Mouse (Mus musculus) spleen, adult 2 months (tissue): Measurements from ENCODE around the gene Art4. TPM values are rescaled to one million over a fixed set of nuclear protein-coding genes. Genes with fewer than 3 reads are reported as not detected.

Source experiments
- DNase-seq, 2 experiments: peaks; one replicate each; pipeline versions ENCODE4 v3.0.0 to v3.0.0-alpha.2; 2012 to 2021; ENCODE audit warnings: low spot score in 2 of 2, low read depth in 1 of 2
- H3K27ac ChIP-seq: fragments of 200-500 bp; 2 replicates; pipeline ENCODE4 v1.5.1; 2012; ENCODE audit warnings: low read length, inconsistent platforms; ENCODE audit not compliant: insufficient read depth
- H3K27me3 ChIP-seq: fragments of 200-500 bp; 2 replicates; pipeline ENCODE4 v1.6.1; 2012; ENCODE audit warnings: mild to moderate bottlenecking, moderate library complexity, low read length, inconsistent platforms; ENCODE audit not compliant: control insufficient read depth, insufficient read depth
- H3K36me3 ChIP-seq: fragments of 200-500 bp; 2 replicates; pipeline ENCODE4 v1.6.1; 2012; ENCODE audit warnings: mild to moderate bottlenecking, low read length, inconsistent platforms; ENCODE audit not compliant: control insufficient read depth, insufficient read depth
- H3K4me1 ChIP-seq: fragments of 200-500 bp; 2 replicates; pipeline ENCODE4 v1.6.1; 2011; ENCODE audit warnings: inconsistent platforms; ENCODE audit not compliant: control insufficient read depth, insufficient read depth, insufficient read length
- H3K4me3 ChIP-seq: fragments of 200-500 bp; 2 replicates; pipeline ENCODE4 v1.5.1; 2011; ENCODE audit warnings: mild to moderate bottlenecking, inconsistent platforms; ENCODE audit not compliant: insufficient read depth, insufficient read length; ENCODE audit errors: extremely low read depth
- CTCF ChIP-seq: fragments of 200-500 bp; IDR thresholded peaks from 2 replicates; pipeline ENCODE4 v1.5.1; 2011; ENCODE audit warnings: mild to moderate bottlenecking, inconsistent platforms; ENCODE audit not compliant: insufficient read depth, insufficient read length, insufficient replicate concordance; ENCODE audit errors: extremely low read depth
- POLR2A ChIP-seq: fragments of 200-500 bp; IDR thresholded peaks from 2 replicates; pipeline ENCODE4 v1.6.1; 2011; ENCODE audit warnings: low read depth, low read length, inconsistent platforms
- WGBS: fragments of 180-500 bp; shearing (Covaris S2); methylation state at CpG from one replicate; pipeline ENCODE4 v1.1.7; 2018; 5-methylcytosine and 5-hydroxymethylcytosine counted together
- polyA plus RNA-seq: library from polyadenylated mRNA; depleted of rRNA; stranded (reverse); fragments of >200 nt; gene quantifications from 2 replicates; pipeline ENCODE4 v1.2.3, GENCODE M21; 2012

Gene Art4
- polyA plus RNA-seq, 1 experiment = 4.8 TPM

GRCm38 (mm10) chr6:136856071-136856636 is 1.4 kb downstream of the Art4 start:
- no peak for DNase-seq
- peak overlapping the region; percentile 43 for H3K27ac ChIP-seq
- TF ChIP-seq POLR2A (no peak), CTCF (no peak)
- H3K4me3 ChIP-seq = peak overlapping the region; percentile 31
- H3K36me3 ChIP-seq = no peaks in the 10 kb centered on the region
- 19% methylated on average over 14 of the region's 14 CpGs for WGBS
- peaks cover 31% of the 10 kb centered on the region for H3K4me1 ChIP-seq
- H3K27me3 ChIP-seq = no peaks in the 10 kb centered on the region

GRCm38 (mm10) chr6:136855183-136855582 is 2.4 kb downstream of the Art4 start:
- WGBS = 21% methylated on average over 2 of the region's 2 CpGs
- Histone ChIP-seq H3K4me3 (no peak overlapping the region), H3K4me1 (peaks cover 35% of the 10 kb centered on the region), H3K36me3 (no peaks in the 10 kb centered on the region), H3K27me3 (no peaks in the 10 kb centered on the region), H3K27ac (peak overlapping the region; percentile 57; the same call in 1 of the 2 replicates)
- no peak for DNase-seq
- TF ChIP-seq POLR2A (no peak), CTCF (no peak)

GRCm38 (mm10) chr6:136854361-136854781 is 3.2 kb downstream of the Art4 start:
- H3K27ac ChIP-seq = peak overlapping the region; percentile 57
- no peak for DNase-seq
- H3K4me1 ChIP-seq = peaks cover 36% of the 10 kb centered on the region
- H3K27me3 ChIP-seq = no peaks in the 10 kb centered on the region
- TF ChIP-seq POLR2A = no peak
- no peak for TF ChIP-seq CTCF
- peak overlapping the region; percentile 2; the same call in 1 of the 2 replicates for H3K4me3 ChIP-seq
- no peaks in the 10 kb centered on the region for H3K36me3 ChIP-seq
- 18% methylated on average over 11 of the region's 11 CpGs for WGBS

- no peak for TF ChIP-seq POLR2A
- no peak for TF ChIP-seq CTCF
- no peak overlapping the region for H3K4me3 ChIP-seq
- no peaks in the 10 kb centered on the region for H3K36me3 ChIP-seq
- DNase-seq = no peak
- WGBS = 42% methylated on average over 3 of the region's 3 CpGs
- H3K27me3 ChIP-seq = no peaks in the 10 kb centered on the region
- H3K27ac ChIP-seq = no peak overlapping the region
- peaks cover 36% of the 10 kb centered on the region for H3K4me1 ChIP-seq
Observed at GRCm38 (mm10) chr6:136852762-136853161, 4.8 kb downstream of the Art4 start.

DNA sequence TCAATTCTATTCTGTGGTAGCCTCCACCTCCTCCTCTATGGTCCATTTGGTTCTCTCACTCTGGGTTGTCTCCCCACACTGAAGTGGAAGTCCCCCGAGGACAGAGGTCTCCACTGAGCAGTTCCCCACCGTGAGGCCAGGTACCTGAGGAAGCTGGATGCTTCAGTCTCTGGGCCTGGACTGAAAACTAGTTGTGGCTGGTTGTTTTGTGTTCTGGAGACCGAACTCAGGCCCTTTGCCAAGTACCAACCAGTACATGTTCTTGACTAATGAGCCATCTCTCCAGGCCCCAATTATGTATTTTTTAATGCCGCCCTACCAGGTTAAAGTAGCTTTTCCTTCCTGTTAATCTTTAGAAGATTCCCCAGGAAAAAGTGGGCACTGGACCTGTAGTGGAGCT is 5.2 kb downstream of the Art4 start:
- TF ChIP-seq POLR2A (no peak), CTCF (no peak)
- DNase-seq = no peak
- Histone ChIP-seq H3K27ac (no peak overlapping the region), H3K36me3 (no peaks in the 10 kb centered on the region), H3K4me3 (no peak overlapping the region), H3K27me3 (no peaks in the 10 kb centered on the region), H3K4me1 (peaks cover 33% of the 10 kb centered on the region)
- 67% methylated on average over 4 of the region's 4 CpGs for WGBS

DNA sequence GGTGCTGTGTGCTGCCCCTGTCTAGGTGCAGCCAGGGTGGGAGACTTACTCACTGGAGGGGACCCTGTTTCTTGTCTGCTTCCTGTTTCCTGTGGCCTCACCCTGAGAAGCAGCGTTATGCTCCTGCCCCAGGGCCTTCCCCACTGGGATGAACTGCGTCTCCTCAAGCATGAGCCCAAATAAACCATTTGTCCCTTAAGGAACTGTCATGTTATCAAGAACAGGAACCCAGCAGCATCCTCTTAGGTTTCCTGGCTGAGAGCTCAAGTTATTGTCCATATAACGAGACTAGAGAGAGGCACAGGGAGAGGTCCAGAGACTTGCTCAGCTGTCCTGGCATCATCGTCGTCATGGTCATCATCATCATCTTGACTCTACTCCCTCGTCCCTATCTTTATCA is 7.3 kb downstream of the Art4 start:
- no peak overlapping the region for H3K27ac ChIP-seq
- no peak for TF ChIP-seq POLR2A
- TF ChIP-seq CTCF = no peak
- H3K4me3 ChIP-seq = no peak overlapping the region
- H3K4me1 ChIP-seq = peaks cover 18% of the 10 kb centered on the region
- 64% methylated on average over 6 of the region's 6 CpGs for WGBS
- no peak for DNase-seq
- H3K36me3 ChIP-seq = no peaks in the 10 kb centered on the region
- H3K27me3 ChIP-seq = no peaks in the 10 kb centered on the region

DNA sequence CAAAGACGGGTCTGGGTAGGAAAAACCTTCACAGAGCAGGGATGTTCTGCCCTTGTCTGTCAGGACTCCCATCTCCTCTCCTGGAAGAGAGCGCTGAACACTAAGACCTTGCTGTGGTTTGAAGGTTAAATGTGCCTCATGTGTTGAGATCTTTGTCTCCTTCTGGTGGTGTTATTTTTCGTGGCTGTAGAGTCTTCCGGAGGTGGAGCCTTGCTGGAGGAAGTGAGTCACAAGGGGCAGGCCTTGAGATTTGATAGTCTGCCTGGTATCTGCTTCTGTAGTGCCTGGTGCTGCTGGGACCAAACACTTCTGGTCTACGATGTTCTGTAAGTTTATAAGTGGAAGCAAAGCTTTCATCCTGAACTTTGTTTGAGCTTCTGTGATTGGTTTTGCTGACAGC is 8.6 kb downstream of the Art4 start:
- 77% methylated on average over 5 of the region's 5 CpGs for WGBS
- Histone ChIP-seq H3K4me1 (peaks cover 9% of the 10 kb centered on the region; the same call in 1 of the 2 replicates), H3K27me3 (no peaks in the 10 kb centered on the region), H3K27ac (no peak overlapping the region), H3K4me3 (no peak overlapping the region), H3K36me3 (no peaks in the 10 kb centered on the region)
- no peak for DNase-seq
- no peak for TF ChIP-seq POLR2A
- TF ChIP-seq CTCF = no peak
